Mouse (Mus musculus): Measurements from ENCODE around the gene Rnf10.

Rnf10 gene

GRCm38 (mm10) chr5:115204562-115205311, 68.0 kb downstream of the Rnf10 start:
- no peak for DNase-seq (ENCODE audit: low read depth in 1 of 2, low spot score in 2 of 2)

DNA sequence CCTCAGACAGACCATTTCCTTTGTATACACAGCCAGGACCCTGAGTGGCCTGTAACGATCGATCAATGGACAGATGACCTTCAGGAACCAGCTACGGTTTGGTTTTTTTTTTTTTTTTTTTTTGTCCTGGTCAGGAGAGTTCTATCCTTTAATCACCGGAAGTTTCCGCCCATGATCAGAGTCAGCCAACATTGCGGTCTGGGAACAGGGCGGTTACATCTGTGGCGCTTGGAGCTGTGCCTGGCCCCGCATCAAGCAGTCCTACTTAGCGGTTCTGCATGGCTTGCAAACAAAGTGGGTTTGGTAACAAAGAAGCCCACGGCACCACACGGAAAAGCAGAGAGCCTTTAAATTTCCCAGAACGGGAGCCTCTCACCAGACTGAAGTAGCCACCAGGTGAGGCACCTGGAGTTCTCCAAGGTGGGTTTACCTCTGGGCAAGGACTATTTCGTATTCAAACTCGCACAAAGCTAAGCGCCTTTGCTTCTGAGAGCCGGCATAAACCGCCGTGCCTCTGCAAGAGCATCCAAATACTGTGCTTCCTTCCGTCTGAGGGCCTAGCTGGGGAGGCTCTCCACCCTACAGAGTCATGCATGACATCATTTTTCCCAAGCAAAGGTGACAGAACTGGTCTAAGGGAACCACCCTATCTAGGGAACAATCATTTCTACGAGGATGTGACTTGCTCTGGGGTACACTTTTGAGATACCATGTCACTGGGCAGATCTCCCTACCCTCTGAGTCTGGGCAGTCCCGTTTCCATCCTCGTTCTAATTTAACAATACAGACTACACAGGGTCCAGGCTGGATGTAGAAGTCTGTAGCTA, 68.8 kb downstream of the Rnf10 start:
- DNase-seq (ENCODE audit: low read depth in 1 of 2, low spot score in 2 of 2) = no peak

DNA sequence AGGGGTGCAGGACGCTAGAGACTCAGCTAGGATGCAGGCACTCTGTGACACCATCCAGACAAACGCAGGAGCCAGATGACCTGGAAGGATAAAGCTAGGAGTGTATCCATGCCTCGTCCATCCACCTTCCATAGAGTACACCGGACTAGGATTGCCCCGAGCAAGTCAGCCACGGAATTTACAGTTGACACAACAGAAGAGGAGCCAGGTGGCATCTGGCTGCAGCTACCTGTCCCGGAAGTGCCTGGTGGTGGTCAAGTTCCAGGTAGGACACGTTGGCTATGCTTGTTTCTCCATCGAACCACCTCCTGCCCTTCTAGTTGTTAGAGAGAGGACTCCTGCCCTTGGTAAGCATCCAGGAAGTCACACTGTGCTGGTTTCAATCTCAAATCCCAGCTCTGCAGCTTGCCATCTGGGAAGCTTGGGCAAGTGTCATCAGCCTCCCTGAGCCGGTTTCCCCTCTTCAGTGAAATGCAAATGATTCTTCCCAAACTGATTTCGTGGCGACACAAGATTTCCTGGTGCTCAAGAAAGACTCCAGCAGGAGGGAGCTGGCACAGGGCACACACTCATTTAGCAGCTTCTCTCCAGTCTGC, 78.0 kb downstream of the Rnf10 start:
- DNase-seq (ENCODE audit: low read depth in 1 of 2, low spot score in 2 of 2) = no peak

GRCm38 (mm10) chr5:115193669-115194625, 78.8 kb downstream of the Rnf10 start, which contains the start of gene Cabp1:
Cabp1 (minus strand) TSS chr5:115194381.
- DNase-seq (ENCODE audit: low read depth in 1 of 2, low spot score in 2 of 2) = no peak

DNA sequence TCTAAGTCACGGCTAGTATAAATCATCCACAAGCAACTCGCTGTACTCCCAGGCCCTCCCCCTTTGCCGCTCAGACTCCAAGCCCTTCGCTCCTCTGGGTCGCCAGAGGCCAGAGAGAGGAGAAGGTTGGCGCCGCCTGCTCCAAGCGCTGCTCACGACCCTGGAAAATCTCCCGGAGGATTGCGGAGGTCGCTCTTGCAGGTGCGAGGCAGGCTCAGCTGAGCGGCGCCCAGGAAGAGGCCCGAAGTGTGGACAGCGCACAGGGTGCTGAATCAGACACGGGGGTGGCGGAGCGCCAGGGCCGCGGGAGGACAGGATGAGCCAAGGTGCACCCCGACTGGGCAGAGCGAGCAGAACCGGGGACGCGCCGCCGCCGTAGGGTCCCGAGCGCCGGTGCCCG, 79.5 kb downstream of the Rnf10 start:
- no peak for DNase-seq (ENCODE audit: low read depth in 1 of 2, low spot score in 2 of 2)

GRCm38 (mm10) chr5:115192828-115193195, 79.9 kb downstream of the Rnf10 start:
- no peak for DNase-seq (ENCODE audit: low read depth in 1 of 2, low spot score in 2 of 2)

GRCm38 (mm10) chr5:115191880-115192827, 80.5 kb downstream of the Rnf10 start:
- no peak for DNase-seq (ENCODE audit: low read depth in 1 of 2, low spot score in 2 of 2)

All from monocyte, adult 2 months (primary cell).